Mouse (Mus musculus) large intestine, adult 2 months (tissue): Measurements from ENCODE around the gene Xpc. TPM values are rescaled to one million over a fixed set of nuclear protein-coding genes. Genes with fewer than 3 reads are reported as not detected.

Experiments
- polyA plus RNA-seq: library from polyadenylated mRNA; depleted of rRNA; stranded (reverse); fragments of >200 nt; gene quantifications from 2 replicates; pipeline ENCODE4 v1.2.3, GENCODE M21; 2012; rRNA removed

Xpc gene
- polyA plus RNA-seq, 1 experiment: 4.4 TPM

Other genes starting within 250 kb of the Xpc start
- gene Wnt7a, start 104.5 kb downstream of the Xpc start, polyA plus RNA-seq: not detected in 2 replicates
- 9.0 and 10.3 TPM in 2 replicates for gene Chchd4, start 42.3 kb downstream of the Xpc start, polyA plus RNA-seq
- gene Tmem43, start 42.2 kb downstream of the Xpc start, polyA plus RNA-seq: 24.2 and 40.7 TPM in 2 replicates
- gene Lsm3, start within 50 bp of the Xpc start, polyA plus RNA-seq: 50.7 and 61.2 TPM in 2 replicates
- 74.2 and 172 TPM in 2 replicates for gene Slc6a6, start 168.2 kb upstream of the Xpc start, polyA plus RNA-seq